Comparison of ENCODE assay signal across 8 mouse cellular contexts in the genomic region with DNA sequence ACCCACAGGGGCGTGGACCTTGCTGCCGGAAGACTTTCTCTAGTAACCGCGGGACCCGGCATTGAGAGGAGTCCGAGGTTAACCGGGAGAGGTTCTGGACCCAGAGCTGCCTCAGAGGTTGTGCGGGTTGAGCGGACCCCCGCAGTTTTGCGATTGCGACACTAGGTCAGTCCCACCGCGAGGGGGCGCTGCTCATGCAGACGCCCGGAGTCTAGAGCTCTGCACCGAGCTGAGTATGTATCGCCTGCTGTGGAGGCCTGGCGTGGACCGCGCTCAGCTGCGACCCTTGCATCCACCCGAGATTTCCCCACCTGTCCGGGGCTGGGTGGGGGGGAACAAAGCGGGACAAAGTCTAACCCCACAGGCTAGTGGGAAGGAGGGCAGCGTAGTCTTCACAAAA. TPM values are rescaled to one million over a fixed set of nuclear protein-coding genes. Genes with fewer than 3 reads are reported as not detected.
A peak's percentile ranks its signal among the peaks of the same experiment; 100 is the strongest.
DNase-seq lines count a peak whose midpoint lies in the region; ATAC-seq and TF ChIP-seq lines count a peak whose summit lies in the region.

No protein-coding gene starts in this region.

- H3K27ac ChIP-seq in cerebellum, adult 2 months (ENCODE audit: insufficient read depth, low read length): no peak overlapping the region
- H3K27ac ChIP-seq in forebrain, embryonic 16.5 days (ENCODE audit: low read length): no peak overlapping the region
- H3K27ac ChIP-seq in layer of hippocampus, adult 2 months: no peak overlapping the region
- H3K27ac ChIP-seq in lung, postnatal 0 days (ENCODE audit: low read length): no peak overlapping the region

- peak overlapping the region; percentile 46 for H3K4me2 ChIP-seq in forebrain, embryonic 16.5 days (ENCODE audit: low read length)
- peak overlapping the region; percentile 57 for H3K4me2 ChIP-seq in lung, postnatal 0 days (replicated peaks; ENCODE audit: low read depth, low read length)

- H3K27me3 ChIP-seq in cerebellum, adult 2 months (ENCODE audit: control insufficient read depth, insufficient read depth, low read length): no peaks in the 10 kb centered on the region
- peaks cover 6% of the 10 kb centered on the region; the same call in 1 of the 2 replicates for H3K27me3 ChIP-seq in forebrain, embryonic 16.5 days (replicated peaks; ENCODE audit: control insufficient read depth, insufficient read depth, low read length)
- 0 out of 2 replicates have a peak, but pooled peaks cover 4% of the 10 kb centered on the region for H3K27me3 ChIP-seq in lung, postnatal 0 days (replicated peaks; ENCODE audit: insufficient read depth, low read length)

- peak overlapping the region; percentile 52 for H3K4me3 ChIP-seq in cerebellum, adult 2 months (replicated peaks; ENCODE audit: insufficient read depth, low read depth, low read length)
- peak overlapping the region; percentile 32 for H3K4me3 ChIP-seq in forebrain, embryonic 16.5 days (replicated peaks; ENCODE audit: low read length)
- H3K4me3 ChIP-seq in layer of hippocampus, adult 2 months: peak overlapping the region; percentile 54
- peak overlapping the region; percentile 34; the same call in 1 of the 2 replicates for H3K4me3 ChIP-seq in lung, postnatal 0 days (ENCODE audit: low read depth, low read length)

- no peak for TF ChIP-seq POLR2A in cerebellum, adult 2 months (IDR thresholded peaks at IDR 0.05; ENCODE audit: borderline replicate concordance, insufficient read depth, low read length)

- no peak for TF ChIP-seq EP300 in lung, postnatal 0 days (IDR thresholded peaks at IDR 0.05)

- 2% methylated on average over 27 of the region's 27 CpGs for whole genome bisulfite sequencing in cerebellum, adult 2 months
- WGBS in forebrain, embryonic 16.5 days: under 1% methylated on average over 27 of the region's 27 CpGs
- WGBS in lung, postnatal 0 days: 3% methylated on average over 27 of the region's 27 CpGs

- ATAC-seq in forebrain, embryonic 16.5 days: peak; percentile 90
- ATAC-seq in lung, postnatal 0 days: peak; percentile 66

- peak overlapping the region; percentile 16 for H3K9ac ChIP-seq in forebrain, embryonic 16.5 days (replicated peaks; ENCODE audit: low read depth, low read length)
- peak overlapping the region; percentile 12; the same call in 1 of the 2 replicates for H3K9ac ChIP-seq in lung, postnatal 0 days (replicated peaks; ENCODE audit: low read depth)

- intact Hi-C loops in heart, postnatal 36 days (cut with DNase I): no loop called here

- no peaks in the 10 kb centered on the region for H3K9me3 ChIP-seq in forebrain, embryonic 16.5 days (ENCODE audit: control insufficient read depth, low read length)
- no peaks in the 10 kb centered on the region for H3K9me3 ChIP-seq in lung, postnatal 0 days (ENCODE audit: low read length)

- peak; percentile 69 for TF ChIP-seq CTCF in cerebellum, adult 2 months (IDR thresholded peaks at IDR 0.05; ENCODE audit: borderline replicate concordance, insufficient read depth, low read depth, low read length)
- peak; percentile 87 for TF ChIP-seq CTCF in layer of hippocampus, adult 2 months (conservative IDR thresholded peaks at IDR 0.05)
- TF ChIP-seq CTCF in lung, postnatal 0 days (IDR thresholded peaks at IDR 0.05): peak; percentile 87

- DNase-seq in MEL-GATA-1-ER (ENCODE audit: extremely low read depth, low read depth): peak; percentile 89
- DNase-seq in cerebellum, adult 2 months: peak; percentile 55 to 63
- DNase-seq in heart, postnatal 36 days: peak; percentile 69 to 72
- DNase-seq in layer of hippocampus, adult 2 months (ENCODE audit: low spot score in 2 of 2): peak; percentile 27 to 73
- peak; percentile 80 for DNase-seq in lung, postnatal 0 days (ENCODE audit: low spot score)
- DNase-seq in ovary, postnatal 36 days (ENCODE audit: low spot score): peak; percentile 73
- DNase-seq in thymus, postnatal 36 days: peak; percentile 66

- no peaks in the 10 kb centered on the region for H3K36me3 ChIP-seq in forebrain, embryonic 16.5 days (ENCODE audit: control insufficient read depth, insufficient read depth)
- no peaks in the 10 kb centered on the region for H3K36me3 ChIP-seq in lung, postnatal 0 days (ENCODE audit: insufficient read depth, low read length)

- H3K4me1 ChIP-seq in cerebellum, adult 2 months (ENCODE audit: control insufficient read depth, insufficient read depth, low read length): no peaks in the 10 kb centered on the region
- H3K4me1 ChIP-seq in forebrain, embryonic 16.5 days (replicated peaks; ENCODE audit: control insufficient read depth, insufficient read depth, low read length): peaks cover 9% of the 10 kb centered on the region
- no peaks in the 10 kb centered on the region for H3K4me1 ChIP-seq in lung, postnatal 0 days (ENCODE audit: insufficient read depth, low read depth, low read length)

RNA-seq across cellular contexts. Expression of a gene that starts 22.4 kb away (rescaled TPM):
- polyA plus RNA-seq in cerebellum, adult 2 months (2012; rRNA removed): 4.5 and 6.1 TPM in 2 replicates
- 1.8 and 2.3 TPM in 2 replicates for polyA plus RNA-seq in forebrain, embryonic 16.5 days (2015; fragmentation: Nextera tagmentation; extraction: Ambion mirVana)
- 10 to 100 TPM; 24.0 to 26.2 TPM for total RNA-seq in heart, postnatal 36 days (2021)
- total RNA-seq in layer of hippocampus, adult 2 months (2021): under 1 TPM in 1 of 2 experiments, not detected in 1; 0.46 TPM
- 3.7 and 4.4 TPM in 2 replicates for polyA plus RNA-seq in lung, postnatal 0 days (2015; fragmentation: Nextera tagmentation; extraction: Ambion mirVana)

RNA-seq across cellular contexts. Expression of a gene that starts 23.2 kb away (rescaled TPM):
- polyA plus RNA-seq in cerebellum, adult 2 months (2012; rRNA removed): 0.41 and 0.43 TPM in 2 replicates
- polyA plus RNA-seq in forebrain, embryonic 16.5 days (2015; fragmentation: Nextera tagmentation; extraction: Ambion mirVana): 0.16 and 0.17 TPM in 2 replicates
- 1 to 10 TPM; 2.2 to 2.4 TPM for total RNA-seq in heart, postnatal 36 days (2021)
- not detected for total RNA-seq in layer of hippocampus, adult 2 months (2021)
- polyA plus RNA-seq in lung, postnatal 0 days (2015; fragmentation: Nextera tagmentation; extraction: Ambion mirVana): 0.02 TPM in 2 replicates

RNA-seq across cellular contexts. Expression of a gene that starts 29.8 kb away (rescaled TPM):
- polyA plus RNA-seq in cerebellum, adult 2 months (2012; rRNA removed): 30.6 and 31.2 TPM in 2 replicates
- 41.1 and 47.7 TPM in 2 replicates for polyA plus RNA-seq in forebrain, embryonic 16.5 days (2015; fragmentation: Nextera tagmentation; extraction: Ambion mirVana)
- 100 to 1,000 TPM in 1 of 2 experiments, 10 to 100 TPM in 1; 93.1 to 100 TPM for total RNA-seq in heart, postnatal 36 days (2021)
- 10 to 100 TPM; 22.8 to 24.9 TPM for total RNA-seq in layer of hippocampus, adult 2 months (2021)
- 242 and 258 TPM in 2 replicates for polyA plus RNA-seq in lung, postnatal 0 days (2015; fragmentation: Nextera tagmentation; extraction: Ambion mirVana)

RNA-seq across cellular contexts. Expression of a gene that starts 60.0 kb away (rescaled TPM):
- 3.2 and 4.1 TPM in 2 replicates for polyA plus RNA-seq in cerebellum, adult 2 months (2012; rRNA removed)
- 7.5 and 8.7 TPM in 2 replicates for polyA plus RNA-seq in forebrain, embryonic 16.5 days (2015; fragmentation: Nextera tagmentation; extraction: Ambion mirVana)
- total RNA-seq in heart, postnatal 36 days (2021): 1 to 10 TPM; 4.8 to 8.0 TPM
- total RNA-seq in layer of hippocampus, adult 2 months (2021): 10 to 100 TPM; 10.2 to 11.0 TPM
- 22.2 and 28.8 TPM in 2 replicates for polyA plus RNA-seq in lung, postnatal 0 days (2015; fragmentation: Nextera tagmentation; extraction: Ambion mirVana)
